Mouse (Mus musculus) midbrain, embryonic 10.5 days (tissue): Measurements from ENCODE around the gene Sprr2i. TPM values are rescaled to one million over a fixed set of nuclear protein-coding genes. Genes with fewer than 3 reads are reported as not detected.

Experiments
- polyA plus RNA-seq: library from polyadenylated mRNA; unstranded; fragments of >200 nt; fragmentation: Nextera tagmentation; extraction: Ambion mirVana; gene quantifications from 2 replicates; pipeline ENCODE4 v1.2.1, GENCODE M21; 2016

Sprr2i gene
- polyA plus RNA-seq, 1 experiment from 2014 or later: not detected

Other genes starting within 250 kb of the Sprr2i start
- not detected in 2 replicates for gene Sprr2a1, start 192.2 kb upstream of the Sprr2i start, polyA plus RNA-seq
- gene Sprr2a2, start 192.1 kb upstream of the Sprr2i start, polyA plus RNA-seq: not detected in 2 replicates
- not detected in 2 replicates for gene Sprr2a3, start 122.6 kb upstream of the Sprr2i start, polyA plus RNA-seq
- not detected in 2 replicates for gene Sprr2b, start 91.4 kb upstream of the Sprr2i start, polyA plus RNA-seq
- gene Sprr2d, start 68.9 kb upstream of the Sprr2i start, polyA plus RNA-seq: not detected in 2 replicates
- gene Sprr2e, start 55.8 kb upstream of the Sprr2i start, polyA plus RNA-seq: not detected in 2 replicates
- not detected in 2 replicates for gene Sprr2f, start 42.8 kb upstream of the Sprr2i start, polyA plus RNA-seq
- not detected in 2 replicates for gene Sprr2h, start 22.3 kb upstream of the Sprr2i start, polyA plus RNA-seq
- gene Sprr2j-ps, start 10.1 kb downstream of the Sprr2i start, polyA plus RNA-seq: not detected in 2 replicates
- gene Gm9774, start 21.4 kb downstream of the Sprr2i start, polyA plus RNA-seq: 9.1 and 11.4 TPM in 2 replicates
- not detected in 2 replicates for gene Sprr2k, start 24.6 kb downstream of the Sprr2i start, polyA plus RNA-seq
- gene Sprr1b, start 30.8 kb downstream of the Sprr2i start, polyA plus RNA-seq: not detected in 2 replicates
- gene Sprr3, start 50.7 kb downstream of the Sprr2i start, polyA plus RNA-seq: not detected in 2 replicates
- gene Sprr1a, start 77.9 kb downstream of the Sprr2i start, polyA plus RNA-seq: not detected in 2 replicates
- gene Sprr4, start 92.5 kb downstream of the Sprr2i start, polyA plus RNA-seq: not detected in 2 replicates
- gene 2310046K23Rik, start 126.5 kb downstream of the Sprr2i start, polyA plus RNA-seq: not detected in 2 replicates
- gene Ivl, start 165.7 kb downstream of the Sprr2i start, polyA plus RNA-seq: 0.11 TPM in 1 of 2 replicates, not detected in the other
- gene Smcp, start 181.0 kb downstream of the Sprr2i start, polyA plus RNA-seq: not detected in 2 replicates
- gene 2210017I01Rik, start 199.5 kb downstream of the Sprr2i start, polyA plus RNA-seq: not detected in 2 replicates
- gene Lce6a, start 213.7 kb downstream of the Sprr2i start, polyA plus RNA-seq: not detected in 2 replicates
- not detected in 2 replicates for gene Lce1a1, start 240.3 kb downstream of the Sprr2i start, polyA plus RNA-seq
- gene Lce1b, start 248.9 kb downstream of the Sprr2i start, polyA plus RNA-seq: not detected in 2 replicates